Mouse (Mus musculus): ENCODE data around the gene Serpinb6a. TPM values are rescaled to one million over a fixed set of nuclear protein-coding genes. Genes with fewer than 3 reads are reported as not detected.

Serpinb6a gene
- total RNA-seq (2022), result 100 to 1,000 TPM; 146 to 334 (median 250) TPM

- peak; percentile 75 to 77 for DNase-seq (ENCODE audit: low spot score in 2 of 2)
Measured at GRCm38 (mm10) chr13:34002058-34003006, at the start of gene Serpinb6a, which contains the start of gene Ripk1. Serpinb6a (minus strand) TSS chr13:34002794. Ripk1 (plus strand) TSS chr13:34002363.

- no peak for DNase-seq (ENCODE audit: low spot score in 2 of 2)
Measured at GRCm38 (mm10) chr13:34051692-34052091, 49.1 kb upstream of the Serpinb6a start.

DNA sequence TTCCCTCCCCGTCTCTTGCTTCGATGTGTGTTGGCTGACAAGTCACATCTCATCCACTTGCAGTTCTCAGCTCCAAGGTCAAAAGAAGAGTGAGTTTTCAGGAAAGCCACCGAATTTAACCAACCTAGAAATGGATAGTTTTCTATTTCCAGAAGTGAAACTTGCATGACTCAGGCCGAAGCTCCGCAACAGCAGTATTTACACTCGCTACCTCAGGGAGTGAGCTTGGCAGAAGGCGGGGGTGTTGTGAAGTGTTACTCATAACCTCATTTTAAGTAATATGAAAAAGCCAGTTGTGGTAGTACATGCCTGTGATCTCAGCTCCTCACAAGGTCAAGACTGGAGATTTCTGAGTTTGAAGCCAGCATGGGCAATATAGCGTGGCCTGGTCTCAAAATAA is 47.9 kb upstream of the Serpinb6a start:
- no peak for DNase-seq (ENCODE audit: low spot score in 2 of 2)

GRCm38 (mm10) chr13:34047526-34047925 is 44.9 kb upstream of the Serpinb6a start:
- DNase-seq (ENCODE audit: low spot score in 2 of 2), result no peak

DNA sequence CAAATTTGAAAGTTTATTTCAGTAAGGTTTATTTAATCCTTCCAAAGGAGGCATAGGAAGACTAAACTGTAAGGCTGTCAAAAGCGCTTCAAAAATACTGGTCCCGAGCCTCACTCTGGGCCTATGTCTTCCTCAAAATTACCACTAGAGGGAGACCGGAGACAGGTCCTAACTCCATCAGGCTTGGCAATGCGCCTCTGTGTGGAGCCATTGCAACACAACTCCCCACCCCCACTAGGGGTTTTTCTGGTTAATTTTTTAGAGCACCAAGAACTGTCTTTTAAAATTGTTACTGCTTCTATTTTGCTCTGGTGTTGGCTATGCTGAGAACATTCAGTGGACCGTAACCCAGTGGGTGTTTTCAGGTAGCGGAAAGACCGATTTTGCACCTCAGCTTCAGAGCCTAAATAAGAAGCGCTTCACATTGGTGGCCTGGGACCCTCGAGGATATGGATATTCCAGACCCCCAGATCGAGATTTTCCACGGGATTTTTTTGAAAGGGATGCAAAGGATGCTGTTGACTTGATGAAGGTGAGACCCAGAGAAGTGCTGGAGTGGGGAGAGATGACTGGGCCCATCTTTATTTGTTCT is 43.9 kb upstream of the Serpinb6a start:
- DNase-seq (ENCODE audit: low spot score in 2 of 2), result peak; percentile 58 to 68

DNA sequence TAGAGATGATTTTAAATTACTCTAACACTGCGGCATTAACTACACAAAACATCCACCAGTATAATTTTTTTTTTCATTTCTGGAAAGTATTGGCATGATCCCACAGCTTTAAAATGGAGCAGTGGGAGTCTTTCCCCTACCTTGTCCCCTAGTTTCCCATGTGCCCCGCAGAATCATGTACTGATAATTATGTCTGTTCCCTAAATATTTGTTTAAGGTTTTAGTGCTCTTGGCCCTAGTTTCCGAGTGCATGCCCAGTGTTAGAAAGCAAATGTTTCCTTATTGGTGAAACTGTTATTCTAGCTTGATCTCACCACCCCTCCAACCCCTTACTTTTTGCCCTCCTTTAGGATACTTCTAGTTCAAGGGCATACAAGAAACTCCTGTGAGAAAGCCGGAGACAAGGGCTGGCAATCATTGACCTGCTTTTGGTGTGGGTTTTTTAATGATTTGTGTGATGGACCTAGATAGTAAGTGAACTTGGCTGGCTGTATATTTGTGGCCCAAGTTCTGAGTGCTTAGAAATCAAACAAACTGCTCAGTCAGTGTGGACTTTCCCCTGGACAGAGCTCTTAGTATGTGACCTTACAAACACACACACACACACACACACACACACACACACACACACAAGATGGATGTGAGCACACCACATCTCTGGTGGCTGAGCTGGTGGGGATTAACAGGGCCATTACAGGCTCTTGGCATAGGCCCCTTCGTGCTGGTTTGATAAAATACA is 43.1 kb upstream of the Serpinb6a start:
- no peak for DNase-seq (ENCODE audit: low spot score in 2 of 2)

- DNase-seq (ENCODE audit: low spot score in 2 of 2), result no peak
Measured at GRCm38 (mm10) chr13:34043716-34044393, 41.3 kb upstream of the Serpinb6a start.

DNA sequence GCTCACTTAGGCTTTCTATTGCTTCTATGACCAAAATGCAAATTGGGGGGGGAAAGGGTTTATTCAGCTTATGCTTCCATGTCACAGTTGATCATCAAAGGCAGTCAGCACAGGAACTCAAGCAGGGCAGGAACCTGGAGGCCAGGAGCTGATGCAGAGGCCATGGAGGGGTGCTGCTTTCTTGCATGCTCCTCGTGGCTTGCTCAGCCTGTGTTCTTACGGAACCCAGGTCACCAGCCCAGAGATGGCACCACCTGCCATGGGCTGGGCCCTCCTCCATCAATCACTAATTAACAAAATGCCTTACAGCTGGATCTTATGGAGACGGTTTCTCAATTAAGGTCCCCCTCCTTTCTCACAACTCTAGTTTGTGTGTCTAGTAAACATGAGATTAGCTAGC is 37.5 kb upstream of the Serpinb6a start:
- DNase-seq (ENCODE audit: low spot score in 2 of 2), result no peak

DNA sequence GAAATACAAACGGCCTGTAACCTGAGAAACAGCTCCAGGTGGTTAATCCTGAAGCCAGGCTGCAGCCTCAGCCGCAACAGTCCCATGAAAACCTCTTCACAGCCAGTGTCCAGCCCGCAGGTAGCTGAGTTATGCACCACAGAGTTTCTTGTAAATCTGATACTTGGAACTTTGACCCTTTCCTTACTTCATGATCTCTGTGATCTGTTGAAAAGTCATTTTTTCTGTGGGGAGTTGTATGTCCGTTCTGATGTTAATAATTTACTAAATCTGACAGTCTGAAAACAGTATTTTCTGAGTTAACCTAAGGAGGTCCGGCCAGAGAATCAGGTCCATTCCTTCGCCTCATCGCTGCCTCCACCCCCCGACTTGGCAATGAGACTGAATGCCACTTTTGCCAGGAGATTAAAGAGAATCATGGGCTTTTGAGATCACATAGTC is 36.3 kb upstream of the Serpinb6a start:
- no peak for DNase-seq (ENCODE audit: low spot score in 2 of 2)

DNA sequence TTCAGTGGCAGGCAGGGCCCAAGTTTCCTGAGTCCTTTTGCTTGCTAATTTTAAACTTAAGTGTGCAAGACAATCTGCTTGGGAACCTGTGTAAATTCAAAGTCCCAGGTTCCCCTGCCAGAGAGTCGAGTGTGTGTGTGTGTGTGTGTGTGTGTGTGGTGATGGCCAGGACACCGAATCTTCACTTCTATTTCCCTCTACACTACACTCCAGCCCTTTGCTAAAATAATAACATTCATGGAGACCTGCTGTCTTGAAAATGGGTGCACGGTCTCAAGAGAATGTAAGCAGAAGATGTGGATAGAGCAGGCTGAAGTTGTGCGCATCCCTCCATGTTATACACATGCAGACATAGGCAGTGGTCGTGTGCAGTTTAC is 35.5 kb upstream of the Serpinb6a start:
- no peak for DNase-seq (ENCODE audit: low spot score in 2 of 2)

- DNase-seq (ENCODE audit: low spot score in 2 of 2), result peak; percentile 85 to 89
Measured at GRCm38 (mm10) chr13:34037172-34038055, 34.8 kb upstream of the Serpinb6a start, which contains the start of gene Bphl. Bphl (plus strand) TSS chr13:34037597.

GRCm38 (mm10) chr13:34036726-34037125 is 34.1 kb upstream of the Serpinb6a start:
- DNase-seq (ENCODE audit: low spot score in 2 of 2), result no peak

DNA sequence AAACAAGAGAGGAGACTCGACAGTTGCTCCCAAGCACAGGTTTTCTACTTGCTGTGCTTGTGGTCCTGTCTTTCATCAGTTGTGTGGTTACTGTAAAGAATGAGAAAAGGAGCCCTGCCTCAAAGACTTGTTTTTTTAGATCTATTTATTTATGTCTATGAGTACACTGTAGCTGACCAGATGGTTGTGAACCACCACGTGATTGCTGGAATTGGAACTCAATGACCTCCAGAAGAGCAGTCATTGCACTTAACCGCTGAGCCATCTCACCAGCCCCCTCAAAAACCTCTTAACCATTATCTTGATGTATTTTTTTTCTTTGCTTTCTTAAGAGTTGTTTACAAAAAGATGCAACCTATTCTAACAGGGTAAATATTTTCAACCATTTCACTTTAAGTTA is 32.8 kb upstream of the Serpinb6a start:
- DNase-seq (ENCODE audit: low spot score in 2 of 2), result no peak

GRCm38 (mm10) chr13:34032041-34032440 is 29.4 kb upstream of the Serpinb6a start:
- no peak for DNase-seq (ENCODE audit: low spot score in 2 of 2)

- DNase-seq (ENCODE audit: low spot score in 2 of 2), result no peak
Measured at GRCm38 (mm10) chr13:34021998-34022397, 19.4 kb upstream of the Serpinb6a start.

GRCm38 (mm10) chr13:34018521-34018920 is 15.9 kb upstream of the Serpinb6a start:
- no peak for DNase-seq (ENCODE audit: low spot score in 2 of 2)

- no peak for DNase-seq (ENCODE audit: low spot score in 2 of 2)
Measured at GRCm38 (mm10) chr13:34016927-34017569, 14.5 kb upstream of the Serpinb6a start.

- DNase-seq (ENCODE audit: low spot score in 2 of 2), result no peak
Measured at GRCm38 (mm10) chr13:34007234-34007633, 4.6 kb upstream of the Serpinb6a start.

GRCm38 (mm10) chr13:34003058-34003457 is 464 bp upstream of the Serpinb6a start:
- DNase-seq (ENCODE audit: low spot score in 2 of 2), result no peak

DNA sequence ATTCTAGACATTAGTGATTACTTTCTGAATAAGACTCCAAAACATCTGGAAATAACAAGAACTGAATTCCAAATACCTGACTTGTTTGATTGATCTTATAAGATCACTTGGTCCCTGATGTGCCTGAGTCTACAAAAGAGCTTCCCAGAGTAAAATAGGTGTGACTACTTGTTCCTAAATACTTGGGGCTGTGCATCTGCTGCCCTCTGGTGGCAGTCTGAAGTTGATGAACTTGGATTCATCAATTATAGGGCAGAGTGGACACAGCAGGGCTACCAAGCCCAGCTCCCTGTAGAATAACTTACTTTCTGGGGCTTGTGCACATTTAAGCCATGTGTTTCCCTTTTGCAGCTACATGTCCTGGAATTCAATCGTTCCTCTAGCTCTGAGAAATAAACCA is 7.4 kb downstream of the Serpinb6a start:
- DNase-seq (ENCODE audit: low spot score in 2 of 2), result peak; percentile 46 to 47
